Mouse (Mus musculus) CH12.LX (cell line): Measurements from ENCODE around the gene Plekha6. TPM values are rescaled to one million over a fixed set of nuclear protein-coding genes. Genes with fewer than 3 reads are reported as not detected.

Source experiments
- DNase-seq: peaks from one replicate; pipeline ENCODE4 v3.0.0-alpha.2; 2013; ENCODE audit errors: extremely low read depth
- H3K27ac ChIP-seq: 2 replicates; pipeline ENCODE4 v1.5.1; 2012; ENCODE audit warnings: low read depth, mild to moderate bottlenecking, control low read depth, moderate library complexity; ENCODE audit not compliant: insufficient read depth
- H3K27me3 ChIP-seq: replicated peaks from 2 replicates; pipeline ENCODE3; 2012; ENCODE audit warnings: inconsistent platforms
- H3K36me3 ChIP-seq, 2 experiments: replicated peaks in 1 of 2; 2 replicates each; pipeline versions ENCODE3 to v1.6.1; 2012; ENCODE audit warnings: inconsistent platforms in 1 of 2, low read length in 1 of 2, mild to moderate bottlenecking in 1 of 2, mixed read lengths in 1 of 2, moderate library complexity in 1 of 2; ENCODE audit not compliant: control insufficient read depth in 1 of 2, insufficient read depth in 1 of 2
- H3K4me1 ChIP-seq, 2 experiments: 2 replicates each; pipeline ENCODE4 v1.6.1; 2012; ENCODE audit warnings: inconsistent platforms in 1 of 2, moderate library complexity in 1 of 2; ENCODE audit not compliant: insufficient read depth in 2 of 2, control insufficient read depth in 1 of 2
- H3K4me2 ChIP-seq: 2 replicates; pipeline ENCODE4 v1.6.1; 2012; ENCODE audit warnings: low read depth, mild to moderate bottlenecking, control low read depth; ENCODE audit not compliant: poor library complexity, insufficient read depth, severe bottlenecking
- H3K4me3 ChIP-seq, 3 experiments: fragments of 150-350 bp in 1 of 3; sonication (generic) in 1 of 3; replicated peaks in 1 of 3; 2 replicates each; pipeline versions ENCODE3 to v1.5.1; 2011 to 2012; ENCODE audit warnings: low read depth in 2 of 3, low read length in 2 of 3, mild to moderate bottlenecking in 2 of 3, moderate library complexity in 2 of 3, control low read depth in 1 of 3, improper control_type of control experiment in 1 of 3, inconsistent platforms in 1 of 3, mixed read lengths in 1 of 3; ENCODE audit not compliant: poor library complexity in 1 of 3
- H3K79me2 ChIP-seq: replicated peaks from 2 replicates; pipeline ENCODE4 v1.6.1; 2012; ENCODE audit warnings: mild to moderate bottlenecking, moderate library complexity; ENCODE audit not compliant: control insufficient read depth, poor library complexity, insufficient read depth, severe bottlenecking; ENCODE audit errors: extremely low read depth
- H3K9ac ChIP-seq: 2 replicates; pipeline ENCODE4 v1.6.1; 2012; ENCODE audit warnings: low read depth, mild to moderate bottlenecking, control low read depth, moderate library complexity; ENCODE audit not compliant: insufficient read depth
- H3K9me3 ChIP-seq: replicated peaks from 2 replicates; pipeline ENCODE3; 2012; ENCODE audit warnings: low read length, inconsistent platforms, mixed read lengths
- CHD2 ChIP-seq: IDR thresholded peaks from 2 replicates; pipeline ENCODE4 v1.6.1; 2011; ENCODE audit warnings: low read length, improper control_type of control experiment
- E2F4 ChIP-seq: IDR thresholded peaks from 2 replicates; pipeline ENCODE4 v1.6.1; 2011; ENCODE audit warnings: low read depth, low read length, improper control_type of control experiment; ENCODE audit not compliant: insufficient replicate concordance
- ETS1 ChIP-seq: conservative IDR thresholded peaks from 2 replicates; pipeline ENCODE4 v1.6.1; 2012; ENCODE audit warnings: low read depth, mild to moderate bottlenecking, inconsistent platforms, low read length, improper control_type of control experiment, moderate library complexity
- GABPA ChIP-seq: IDR thresholded peaks from 2 replicates; pipeline ENCODE4 v1.6.1; 2012; ENCODE audit warnings: low read depth, low read length, improper control_type of control experiment, inconsistent platforms; ENCODE audit not compliant: insufficient replicate concordance
- HCFC1 ChIP-seq: IDR thresholded peaks from 2 replicates; pipeline ENCODE4 v1.6.1; 2012; ENCODE audit warnings: low read depth, mild to moderate bottlenecking, inconsistent platforms, low read length, improper control_type of control experiment
- IRF4 ChIP-seq: IDR thresholded peaks from 2 replicates; pipeline ENCODE4 v1.6.1; 2014; ENCODE audit warnings: low read depth, mild to moderate bottlenecking, inconsistent platforms, low read length, improper control_type of control experiment
- KAT2A ChIP-seq: IDR thresholded peaks from 2 replicates; pipeline ENCODE4 v1.6.1; 2012; ENCODE audit warnings: low read length, improper control_type of control experiment, inconsistent platforms; ENCODE audit not compliant: insufficient replicate concordance
- MAFK ChIP-seq: IDR thresholded peaks from 2 replicates; pipeline ENCODE4 v1.6.1; 2011; ENCODE audit warnings: low read length, improper control_type of control experiment; ENCODE audit not compliant: insufficient replicate concordance
- MAX ChIP-seq: IDR thresholded peaks from 2 replicates; pipeline ENCODE4 v1.6.1; 2011; ENCODE audit warnings: low read length, improper control_type of control experiment
- MAZ ChIP-seq: IDR thresholded peaks from 2 replicates; pipeline ENCODE4 v1.6.1; 2012; ENCODE audit warnings: low read depth, mild to moderate bottlenecking, inconsistent platforms, low read length, improper control_type of control experiment, moderate library complexity
- MEF2A ChIP-seq: IDR thresholded peaks from 2 replicates; pipeline ENCODE4 v1.6.1; 2014; ENCODE audit warnings: low read depth, mild to moderate bottlenecking, inconsistent platforms, low read length, improper control_type of control experiment, borderline replicate concordance
- RAD21 ChIP-seq: IDR thresholded peaks from 2 replicates; pipeline ENCODE4 v1.6.1; 2011; ENCODE audit warnings: low read depth, mild to moderate bottlenecking, low read length, improper control_type of control experiment, moderate library complexity
- UBTF ChIP-seq: IDR thresholded peaks from 2 replicates; pipeline ENCODE4 v1.6.1; 2012; ENCODE audit warnings: low read depth, mild to moderate bottlenecking, inconsistent platforms, low read length, improper control_type of control experiment, moderate library complexity
- USF2 ChIP-seq: conservative IDR thresholded peaks from 2 replicates; pipeline ENCODE4 v1.6.1; 2011; ENCODE audit warnings: low read depth, low read length, improper control_type of control experiment
- ZMIZ1 ChIP-seq: IDR thresholded peaks from 2 replicates; pipeline ENCODE4 v1.6.1; 2012; ENCODE audit warnings: low read depth, mild to moderate bottlenecking, inconsistent platforms, low read length, improper control_type of control experiment
- ZNF384 ChIP-seq: IDR thresholded peaks from 2 replicates; pipeline ENCODE4 v1.6.1; 2012; ENCODE audit warnings: low read depth, low read length, improper control_type of control experiment, inconsistent platforms
- dilution Hi-C: fragments of 300-500 bp; cut with MboI; formaldehyde crosslinking; loops from 2 replicates; pipeline ENCODE4 v1.14.3; 2020; ENCODE audit warnings: low sequenced_read_pairs; ENCODE audit not compliant: extremely low pct_unique_long_range_greater_than_20kb, extremely low pct_ligation_motif_present
- in situ Hi-C: fragments of 300-500 bp; cut with MboI; formaldehyde crosslinking; loops from 3 replicates; pipeline ENCODE4 v1.14.3; 2019; ENCODE audit warnings: low sequenced_read_pairs, low pct_ligation_motif_present, low pct_unique_long_range_greater_than_20kb, mixed read lengths
- polyA plus RNA-seq: library from polyadenylated mRNA; unstranded; fragments of >175 nt; gene quantifications from 2 replicates; pipeline ENCODE4 v1.2.1, GENCODE M21; 2012; ENCODE audit warnings: low read depth; ENCODE audit not compliant: insufficient read length
- total RNA-seq, 2 experiments: library from RNA; depleted of rRNA; stranded (reverse); fragments of 300-350 nt in 1 of 2; fragments of >200 nt in 1 of 2; gene quantifications; 2 replicates each; pipeline ENCODE4 v1.2.3; 2012 to 2014

The Plekha6 gene
- total and polyA plus RNA-seq, 3 experiments, result 0.07 TPM; not detected in 2

DNA sequence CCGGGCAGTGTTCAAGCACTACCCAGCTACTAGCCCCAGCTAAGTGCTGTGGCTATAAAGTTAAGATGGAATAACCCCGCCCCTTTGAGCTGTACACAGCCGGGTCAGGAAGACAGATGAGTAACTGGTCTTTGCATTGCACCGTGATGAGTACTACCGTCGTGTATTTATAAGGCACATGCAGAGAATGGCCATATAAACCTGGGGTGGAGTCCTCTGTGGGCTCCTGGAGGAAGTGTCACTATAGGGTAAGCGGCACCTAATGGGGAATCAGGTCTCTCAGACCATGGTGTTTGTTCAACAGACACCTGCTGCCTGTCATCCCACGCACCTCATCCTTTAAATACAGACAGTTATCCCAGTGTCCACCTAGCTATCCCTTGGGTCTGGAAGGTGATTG is 1.0 kb upstream of the Plekha6 start:
- in situ Hi-C loops, result no loop called here
- Histone ChIP-seq H3K4me3 (no peak overlapping the region), H3K4me1 (peaks cover 4 to 17% of the 10 kb centered on the region in 2 experiments; a peak in 3 of 4 replicates), H3K9me3 (no peaks in the 10 kb centered on the region), H3K27me3 (peaks cover 78% of the 10 kb centered on the region)
- dilution Hi-C loops, result no loop called here
- TF ChIP-seq MAFK (no peak), IRF4 (no peak), RAD21 (no peak), ZNF384 (no peak), MAX (no peak), HCFC1 (no peak), E2F4 (no peak), CHD2 (no peak), ETS1 (no peak), UBTF (no peak), GABPA (no peak), ZMIZ1 (no peak)
- TF ChIP-seq, all 38 proteins: peak for 0
- Histone ChIP-seq H3K27ac (no peak overlapping the region), H3K36me3 (no peaks in the 10 kb centered on the region), H3K4me2 (no peak overlapping the region), H3K79me2 (no peaks in the 10 kb centered on the region), H3K9ac (no peak overlapping the region)
- no peak for DNase-seq

DNA sequence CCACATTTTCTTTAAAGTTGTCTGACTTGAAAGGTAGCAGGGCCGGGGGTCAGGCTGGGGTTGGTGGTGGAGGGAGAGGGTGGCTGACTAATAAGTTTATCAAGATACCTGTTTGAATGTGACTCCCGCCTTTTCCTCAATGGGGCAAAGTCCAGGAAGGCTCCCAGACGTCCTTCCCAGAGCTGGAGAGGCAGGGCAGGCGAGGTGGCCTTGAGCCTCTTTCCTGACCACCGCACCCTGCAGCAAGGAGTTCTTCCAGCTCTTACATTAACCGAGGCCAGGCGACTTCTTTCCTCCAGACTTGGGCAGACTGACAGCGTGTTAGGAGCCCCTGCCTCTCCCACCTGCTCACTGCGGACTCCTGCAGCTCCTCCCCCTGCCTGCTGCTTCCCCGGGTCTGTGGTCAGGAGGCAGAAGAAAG is 591 bp downstream of the Plekha6 start:
- Histone ChIP-seq H3K4me2 (no peak overlapping the region), H3K36me3 (no peaks in the 10 kb centered on the region), H3K9me3 (no peaks in the 10 kb centered on the region), H3K27ac (no peak overlapping the region), H3K27me3 (peaks cover 87% of the 10 kb centered on the region), H3K9ac (no peak overlapping the region), H3K4me3 (no peak overlapping the region), H3K4me1 (peaks cover 0 to 10% of the 10 kb centered on the region in 2 experiments; a peak in 2 of 4 replicates), H3K79me2 (no peaks in the 10 kb centered on the region)
- in situ Hi-C loops, result no loop called here
- dilution Hi-C loops, result no loop called here
- DNase-seq, result no peak
- no peak for TF ChIP-seq MEF2A
- no peak for TF ChIP-seq ZNF384
- no peak for TF ChIP-seq KAT2A
- TF ChIP-seq E2F4, result no peak
- no peak for TF ChIP-seq USF2
- TF ChIP-seq GABPA, result no peak
- TF ChIP-seq MAFK, result no peak
- no peak for TF ChIP-seq MAZ
